Mouse (Mus musculus) limb, embryonic 14.5 days (tissue): ENCODE measurements around the gene 4932438H23Rik. TPM values are rescaled to one million over a fixed set of nuclear protein-coding genes. Genes with fewer than 3 reads are reported as not detected.

Experiments used
- ATAC-seq: fragments of 200-750 bp; cut with Nextera tagmentation; 2 replicates; pipeline ENCODE4 v1.8.0; 2017; ENCODE audit warnings: low read depth, moderate number of reproducible peaks, moderate TSS enrichment; ENCODE audit not compliant: low FRiP score
- DNase-seq: peaks from one replicate; pipeline ENCODE4 v3.0.0-alpha.2; 2015; ENCODE audit warnings: low spot score
- H3K27ac ChIP-seq: fragments of 300-500 bp; sonication (generic); replicated peaks from 2 replicates; pipeline ENCODE4 v1.5.1; 2014; ENCODE audit warnings: low read depth, mild to moderate bottlenecking, low read length, moderate library complexity, mixed read lengths
- H3K27me3 ChIP-seq: fragments of 300-500 bp; sonication (generic); 2 replicates; pipeline ENCODE4 v1.6.1; 2014; ENCODE audit warnings: low read length, mixed read lengths; ENCODE audit not compliant: control insufficient read depth, insufficient read depth
- H3K36me3 ChIP-seq: fragments of 300-500 bp; sonication (generic); 2 replicates; pipeline ENCODE4 v1.6.1; 2014; ENCODE audit warnings: mild to moderate bottlenecking, low read length, moderate library complexity, mixed read lengths; ENCODE audit not compliant: control insufficient read depth, insufficient read depth
- H3K4me1 ChIP-seq: fragments of 300-500 bp; sonication (generic); 2 replicates; pipeline ENCODE4 v1.6.1; 2014; ENCODE audit warnings: antibody characterized with exemption, low read length, mixed read lengths; ENCODE audit not compliant: control insufficient read depth, insufficient read depth
- H3K4me2 ChIP-seq: fragments of 300-500 bp; sonication (generic); replicated peaks from 2 replicates; pipeline ENCODE4 v1.6.1; 2014; ENCODE audit warnings: low read depth, mild to moderate bottlenecking, low read length, moderate library complexity; ENCODE audit not compliant: severe bottlenecking
- H3K4me3 ChIP-seq: fragments of 300-500 bp; sonication (generic); replicated peaks from 2 replicates; pipeline ENCODE4 v1.5.1; 2014; ENCODE audit warnings: low read length
- H3K9ac ChIP-seq: fragments of 300-500 bp; sonication (generic); 2 replicates; pipeline ENCODE4 v1.6.1; 2014; ENCODE audit warnings: mild to moderate bottlenecking, low read depth, low read length, moderate library complexity; ENCODE audit not compliant: severe bottlenecking
- H3K9me3 ChIP-seq: fragments of 300-500 bp; sonication (generic); 2 replicates; pipeline ENCODE4 v1.6.1; 2016; ENCODE audit warnings: low read length; ENCODE audit not compliant: control insufficient read depth
- POLR2A ChIP-seq: fragments of 200-500 bp; IDR thresholded peaks from 2 replicates; pipeline ENCODE4 v1.8.0; 2012; ENCODE audit warnings: inconsistent platforms, mild to moderate bottlenecking, moderate library complexity, borderline replicate concordance; ENCODE audit not compliant: insufficient read depth, insufficient read length; ENCODE audit errors: extremely low read depth
- WGBS: fragments of 180-500 bp; shearing (Covaris S2); extraction: QIAGEN DNeasy Blood & Tissue Kit; methylation state at CpG from one replicate; pipeline ENCODE4 v1.1.7; 2014; 5-methylcytosine and 5-hydroxymethylcytosine counted together
- polyA plus RNA-seq, 2 experiments: library from polyadenylated mRNA; depleted of rRNA in 1 of 2; stranded (reverse) in 1 of 2; unstranded in 1 of 2; fragments of >200 nt; fragmentation: Nextera tagmentation in 1 of 2; extraction: Ambion mirVana in 1 of 2; gene quantifications; 2 replicates each; pipeline versions ENCODE4 v1.2.1 to v1.2.3; 2012 to 2014

4932438H23Rik gene
- polyA plus RNA-seq, 2 experiments, result 0.32 to 0.45 TPM

GRCm38 (mm10) chr16:91138736-91139135 is 43.8 kb upstream of the 4932438H23Rik start:
- TF ChIP-seq POLR2A, result no peak
- no peak for ATAC-seq
- WGBS, result 93% methylated on average over 3 of the region's 3 CpGs
- Histone ChIP-seq H3K9me3 (no peaks in the 10 kb centered on the region), H3K27me3 (peaks cover 10% of the 10 kb centered on the region), H3K27ac (no peak overlapping the region), H3K4me1 (no peaks in the 10 kb centered on the region), H3K36me3 (no peaks in the 10 kb centered on the region), H3K9ac (no peak overlapping the region), H3K4me2 (no peak overlapping the region), H3K4me3 (no peak overlapping the region)
- DNase-seq, result no peak

- H3K9ac ChIP-seq, result no peak overlapping the region
- H3K4me2 ChIP-seq, result no peak overlapping the region
- 87% methylated on average over 7 of the region's 7 CpGs for WGBS
- H3K27ac ChIP-seq, result no peak overlapping the region
- DNase-seq (no peak), ATAC-seq (no peak)
- no peak for TF ChIP-seq POLR2A
- no peak overlapping the region for H3K4me3 ChIP-seq
- H3K9me3 ChIP-seq, result no peaks in the 10 kb centered on the region
- peaks cover 10% of the 10 kb centered on the region for H3K27me3 ChIP-seq
- no peaks in the 10 kb centered on the region for H3K36me3 ChIP-seq
- no peaks in the 10 kb centered on the region for H3K4me1 ChIP-seq
These were observed 43.2 kb upstream of the 4932438H23Rik start for GRCm38 (mm10) chr16:91138151-91138550.

GRCm38 (mm10) chr16:91136607-91137006 is 41.7 kb upstream of the 4932438H23Rik start:
- Histone ChIP-seq H3K4me2 (no peak overlapping the region), H3K27me3 (peaks cover 10% of the 10 kb centered on the region), H3K9me3 (no peaks in the 10 kb centered on the region), H3K27ac (no peak overlapping the region), H3K4me3 (no peak overlapping the region), H3K9ac (no peak overlapping the region), H3K36me3 (no peaks in the 10 kb centered on the region), H3K4me1 (no peaks in the 10 kb centered on the region)
- 80% methylated on average over 3 of the region's 3 CpGs for WGBS
- no peak for DNase-seq
- TF ChIP-seq POLR2A, result no peak
- ATAC-seq, result no peak

GRCm38 (mm10) chr16:91129916-91130315 is 35.0 kb upstream of the 4932438H23Rik start:
- DNase-seq, result peak; percentile 46
- ATAC-seq, result no peak
- no peak overlapping the region for H3K9ac ChIP-seq
- no peaks in the 10 kb centered on the region for H3K9me3 ChIP-seq
- no peaks in the 10 kb centered on the region for H3K4me1 ChIP-seq
- WGBS, result 73% methylated on average over 15 of the region's 15 CpGs
- H3K27ac ChIP-seq, result no peak overlapping the region
- no peaks in the 10 kb centered on the region for H3K27me3 ChIP-seq
- TF ChIP-seq POLR2A, result no peak
- no peak overlapping the region for H3K4me3 ChIP-seq
- no peak overlapping the region for H3K4me2 ChIP-seq
- H3K36me3 ChIP-seq, result no peaks in the 10 kb centered on the region

GRCm38 (mm10) chr16:91128431-91128830 is 33.5 kb upstream of the 4932438H23Rik start:
- ATAC-seq (no peak), DNase-seq (no peak)
- no peaks in the 10 kb centered on the region for H3K9me3 ChIP-seq
- H3K27me3 ChIP-seq, result no peaks in the 10 kb centered on the region
- no peaks in the 10 kb centered on the region for H3K36me3 ChIP-seq
- H3K27ac ChIP-seq, result no peak overlapping the region
- TF ChIP-seq POLR2A, result no peak
- H3K4me2 ChIP-seq, result no peak overlapping the region
- H3K9ac ChIP-seq, result no peak overlapping the region
- WGBS, result 77% methylated on average over 4 of the region's 4 CpGs
- H3K4me1 ChIP-seq, result no peaks in the 10 kb centered on the region
- H3K4me3 ChIP-seq, result no peak overlapping the region
